Mouse (Mus musculus) spleen, postnatal 10 days (tissue): ENCODE measurements around the gene Camta1.
"Not testable (repeated sequence)": the region's sequence is repeated elsewhere in the genome, so short reads cannot be mapped to it uniquely, and the experiment has no call there.

Source experiments
- DNase-seq, 2 experiments: peaks; one replicate each; pipeline ENCODE4 v3.0.0; 2021 to 2022; ENCODE audit warnings: low spot score in 2 of 2

Gene Camta1

DNA sequence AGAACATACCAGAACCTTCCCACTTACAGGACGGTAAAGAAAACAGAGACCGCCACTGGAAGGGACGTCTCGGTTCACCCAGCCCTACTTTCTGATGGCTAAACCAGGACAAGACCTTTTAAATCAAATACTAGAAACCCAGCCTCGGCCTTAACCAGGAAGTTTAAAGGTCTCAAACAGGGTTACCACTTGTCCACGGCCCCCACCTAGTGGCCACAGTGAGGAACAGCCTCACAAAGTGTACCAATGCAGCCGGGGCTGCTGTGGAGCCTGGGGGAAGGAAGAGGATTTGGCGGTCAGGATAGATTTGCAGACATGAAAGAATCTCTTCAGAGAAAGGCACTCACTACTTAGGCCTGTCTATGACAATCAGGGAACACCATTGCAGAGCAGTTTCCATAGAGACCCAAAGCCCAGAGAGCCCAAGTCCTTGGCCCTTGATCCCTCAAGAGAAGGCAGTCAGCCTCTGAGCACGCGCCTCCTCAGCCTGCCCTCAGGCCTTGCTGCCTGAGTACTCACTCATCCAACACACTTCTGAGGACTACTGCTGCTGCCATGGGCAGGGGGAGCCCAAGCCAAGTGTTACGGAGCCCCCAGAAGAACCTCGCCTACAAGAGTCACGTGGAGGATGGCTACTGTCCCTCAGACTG, 962.8 kb downstream of the Camta1 start:
- DNase-seq, result peak; percentile 50 to 72

DNA sequence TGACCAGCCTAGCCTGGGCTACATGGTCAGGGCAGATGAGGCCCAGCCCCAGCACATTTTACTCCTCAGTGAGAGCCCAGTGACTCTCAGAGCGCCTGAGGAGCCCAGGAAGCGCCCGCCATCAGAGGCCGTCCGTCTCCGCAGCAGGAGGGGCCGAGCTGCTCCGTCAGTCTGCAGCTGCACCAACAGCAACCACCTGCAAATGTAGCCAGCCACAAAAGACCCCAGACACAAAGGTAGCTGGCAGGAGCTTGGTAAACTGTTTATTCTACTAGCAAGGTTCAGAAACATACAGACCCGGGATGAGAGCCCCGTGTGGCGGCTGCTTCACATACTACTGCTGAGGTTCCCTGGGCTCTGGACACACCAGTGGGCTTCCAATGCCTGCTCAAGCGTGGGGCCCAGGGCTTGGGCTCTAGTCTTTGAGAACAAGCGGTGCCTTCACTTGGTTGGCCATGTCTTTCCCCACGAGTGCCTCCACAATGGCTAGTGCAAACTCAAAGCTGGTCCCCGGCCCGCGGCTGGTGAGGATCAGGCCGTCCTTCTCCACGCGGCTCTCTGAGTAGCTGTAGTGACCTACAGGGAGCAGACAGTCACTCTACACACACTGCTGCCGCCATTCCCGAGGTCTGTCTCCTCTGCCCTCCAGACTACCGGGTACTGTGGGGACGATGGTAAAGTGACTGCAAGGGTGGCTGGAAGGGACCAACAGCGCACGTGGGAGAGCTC, 964.6 kb downstream of the Camta1 start:
- DNase-seq, result no peak

DNA sequence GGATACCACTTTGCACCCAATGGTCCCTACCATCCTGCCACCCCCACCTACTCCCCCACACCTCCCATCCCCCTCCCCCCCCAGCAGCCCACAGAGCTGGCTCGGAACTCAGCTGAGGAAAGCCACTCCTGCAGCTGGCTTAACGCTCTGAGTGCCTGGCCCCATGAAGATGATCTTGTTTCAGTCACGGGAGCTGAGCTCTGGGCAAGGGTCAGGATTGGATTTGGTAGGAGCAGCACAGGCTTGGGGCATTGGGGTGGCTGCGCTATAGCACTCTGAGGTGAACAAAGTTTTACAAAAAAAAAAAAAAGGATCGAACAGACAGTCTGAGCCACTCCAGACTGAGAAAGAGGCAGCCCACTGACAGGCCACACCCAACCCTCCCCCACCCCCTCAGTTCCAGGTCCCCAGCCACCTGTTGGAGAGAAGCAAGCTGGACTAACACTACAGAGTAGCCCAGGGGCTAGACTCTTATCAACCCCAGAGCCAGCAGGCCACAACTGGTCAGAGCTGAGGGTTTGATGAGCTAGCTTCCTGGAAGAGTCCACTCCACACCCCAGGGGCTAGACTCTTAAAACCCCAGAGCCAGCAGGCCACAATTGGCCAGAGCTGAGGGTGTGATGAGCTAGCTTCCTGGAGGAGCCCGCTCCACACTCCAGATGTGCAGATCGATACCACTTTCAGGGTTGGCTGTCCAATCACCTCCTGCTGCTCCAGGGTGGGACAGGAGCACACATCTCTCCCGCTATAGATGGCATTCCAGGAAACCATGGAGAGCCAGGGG, 966.8 kb downstream of the Camta1 start:
- DNase-seq, result no peak

DNA sequence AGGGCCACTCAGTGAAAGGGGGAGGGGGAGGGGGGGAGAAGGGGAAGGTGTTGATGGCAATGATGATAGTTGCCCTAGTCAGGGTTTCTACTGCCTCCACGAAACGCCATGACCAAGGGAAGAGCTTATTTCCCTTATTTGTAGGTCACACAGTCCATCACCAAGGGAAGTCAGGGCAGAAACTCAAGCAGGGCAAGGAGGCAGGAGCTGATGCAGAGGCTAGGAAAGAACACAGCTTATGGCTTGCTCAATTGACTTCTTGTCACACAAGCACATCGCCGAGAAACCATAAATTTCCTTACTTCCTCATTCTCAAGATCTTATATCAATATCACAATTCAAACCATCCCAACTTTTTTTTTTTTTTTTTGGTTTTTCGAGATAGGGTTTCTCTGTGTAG, 970.4 kb downstream of the Camta1 start:
- DNase-seq, result no peak

DNA sequence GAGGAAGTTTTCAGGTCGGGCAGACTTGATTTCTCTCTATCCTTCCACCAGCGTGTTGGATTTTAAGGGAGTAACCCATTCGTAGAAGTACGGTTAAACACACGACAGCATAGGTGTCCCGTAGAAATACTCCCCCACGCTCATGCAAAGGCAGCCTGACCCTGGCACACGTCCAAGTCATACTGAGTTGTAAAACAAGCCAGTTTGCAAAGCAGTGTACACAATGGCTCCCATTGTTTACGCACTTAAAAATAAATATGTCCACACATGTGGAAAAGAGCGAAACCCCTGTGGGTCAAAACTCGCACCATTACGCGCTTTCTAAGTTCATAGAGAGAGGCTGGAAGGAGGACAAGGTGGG, 971.7 kb downstream of the Camta1 start:
- no peak for DNase-seq

DNA sequence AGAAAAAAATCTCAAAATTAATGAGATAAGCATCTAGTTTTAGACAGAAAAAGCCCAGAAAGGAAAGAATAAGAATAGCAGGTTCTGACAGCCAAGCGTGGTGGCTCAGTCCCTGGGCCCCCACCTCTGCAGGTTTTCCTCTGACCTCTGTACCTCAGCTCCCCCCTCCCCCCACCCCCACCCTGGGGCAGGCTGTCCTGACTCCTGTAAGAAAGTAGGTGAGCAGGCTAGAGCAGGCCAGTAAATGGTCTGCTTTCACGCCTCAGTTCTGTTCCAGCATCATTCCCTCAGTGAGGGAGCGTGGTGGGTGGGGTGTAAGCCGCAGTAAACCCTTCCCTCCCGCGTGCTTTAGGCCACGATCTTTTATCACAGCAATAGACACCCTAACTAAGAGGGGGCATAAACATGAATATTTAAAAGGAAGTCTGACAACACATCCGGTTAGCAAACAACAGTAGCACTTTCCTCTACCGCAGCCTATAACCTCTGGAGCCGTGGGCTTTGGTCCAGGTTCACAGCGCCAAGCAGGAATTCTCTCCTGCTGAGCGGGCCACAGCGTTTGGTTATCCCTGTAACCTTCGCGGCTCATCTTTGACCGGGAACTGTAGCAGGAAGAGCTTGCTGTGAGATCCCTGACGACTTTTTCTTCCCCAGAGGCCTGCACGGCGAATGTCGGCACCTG, 972.3 kb downstream of the Camta1 start:
- DNase-seq, result no peak

DNA sequence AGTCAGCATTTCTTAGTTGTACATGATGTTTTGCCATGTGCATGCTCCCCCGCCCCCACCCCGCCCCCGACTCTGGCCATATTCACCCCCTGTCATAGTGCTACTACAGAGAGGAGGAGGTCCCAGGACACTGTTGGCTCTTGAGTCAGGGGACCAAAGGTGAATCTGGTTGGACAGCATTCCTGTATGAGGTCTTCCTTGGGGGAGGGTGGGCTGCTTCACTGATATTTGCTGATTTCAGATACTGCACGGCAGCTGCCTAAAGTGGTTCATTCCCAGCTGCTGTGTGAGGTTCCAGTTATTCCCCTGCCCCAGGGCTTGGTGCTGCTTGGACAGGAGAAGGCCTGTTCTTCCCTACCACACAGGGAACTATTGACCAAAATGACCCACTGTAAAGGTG, 973.2 kb downstream of the Camta1 start:
- no peak for DNase-seq

DNA sequence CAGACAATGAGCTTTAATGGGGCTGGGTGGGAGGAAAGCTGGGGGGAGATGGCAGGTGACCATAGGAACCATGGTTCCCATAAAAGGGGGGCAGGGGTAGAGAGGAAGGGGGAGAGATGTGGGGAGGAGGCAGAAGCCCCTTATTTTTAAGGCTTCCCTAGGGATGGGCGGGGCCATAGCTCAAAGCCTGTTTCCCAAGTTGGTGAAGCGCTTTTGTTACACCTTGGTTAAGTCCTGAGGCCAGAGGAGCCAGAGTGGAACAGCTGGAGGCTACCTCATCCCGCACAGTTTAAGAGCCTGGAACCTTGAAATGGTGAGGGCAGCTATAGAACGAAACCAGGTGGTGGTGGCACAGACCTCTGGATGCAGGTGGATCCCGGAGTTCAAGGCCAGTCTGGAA, 973.8 kb downstream of the Camta1 start:
- no peak for DNase-seq

DNA sequence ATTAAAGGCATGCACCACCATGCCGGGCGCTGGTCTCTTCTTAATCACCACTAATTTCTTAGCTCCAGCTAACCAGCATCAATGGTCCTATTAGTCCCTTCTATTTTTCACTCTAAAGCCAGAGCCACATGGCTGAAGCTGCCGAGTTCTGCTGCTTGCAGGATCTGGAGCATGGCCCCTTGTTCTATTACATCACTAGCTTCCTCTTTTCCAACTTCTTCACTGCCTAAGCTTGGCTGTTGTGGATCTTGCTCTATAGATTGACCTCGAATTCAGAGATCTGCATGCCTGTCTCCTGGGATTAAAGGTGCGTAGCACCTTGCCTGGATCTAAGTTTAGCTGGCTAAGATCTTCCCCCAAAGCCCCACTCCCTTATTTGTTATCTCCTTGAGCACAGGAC, 979.0 kb downstream of the Camta1 start:
- no peak for DNase-seq

DNA sequence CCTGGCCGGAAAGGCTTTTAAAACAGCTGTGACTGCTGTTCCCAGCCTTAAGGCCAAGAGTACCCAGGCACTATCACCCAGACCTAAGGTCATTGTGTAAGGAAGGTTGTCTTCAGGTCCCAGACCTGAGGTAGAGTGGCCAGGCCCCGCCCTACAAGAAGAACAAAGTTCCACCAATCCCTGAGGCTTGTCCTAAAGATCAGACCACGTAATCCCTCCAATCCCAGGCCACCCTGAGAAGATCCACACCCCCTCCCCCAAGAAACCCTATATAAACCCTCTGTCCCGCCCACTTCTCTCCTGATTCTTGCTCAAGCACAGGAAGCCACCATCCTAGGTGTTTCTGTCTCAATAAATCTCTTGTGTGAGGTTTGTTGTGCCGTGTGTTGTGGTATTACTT, 981.3 kb downstream of the Camta1 start:
- no peak for DNase-seq

DNA sequence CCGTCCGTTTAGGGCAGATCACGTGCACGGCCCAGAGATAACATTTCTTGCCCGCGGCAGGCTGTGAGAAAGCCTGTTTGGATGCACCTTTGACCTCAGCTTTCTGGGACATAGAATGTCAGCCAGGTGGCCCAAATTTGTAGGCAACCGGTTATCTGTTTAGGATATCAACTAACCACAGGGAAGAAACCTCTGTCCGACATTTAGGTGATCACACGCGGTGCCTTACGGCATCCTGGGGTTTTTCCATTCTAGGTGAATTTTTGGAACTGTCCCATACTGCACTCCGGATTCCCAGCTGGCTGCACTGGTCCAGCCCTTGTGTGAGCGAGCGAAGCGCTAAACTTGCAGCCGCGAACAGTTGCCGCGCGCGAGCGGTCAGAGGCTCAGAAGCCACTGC, 982.0 kb downstream of the Camta1 start:
- no peak for DNase-seq

DNA sequence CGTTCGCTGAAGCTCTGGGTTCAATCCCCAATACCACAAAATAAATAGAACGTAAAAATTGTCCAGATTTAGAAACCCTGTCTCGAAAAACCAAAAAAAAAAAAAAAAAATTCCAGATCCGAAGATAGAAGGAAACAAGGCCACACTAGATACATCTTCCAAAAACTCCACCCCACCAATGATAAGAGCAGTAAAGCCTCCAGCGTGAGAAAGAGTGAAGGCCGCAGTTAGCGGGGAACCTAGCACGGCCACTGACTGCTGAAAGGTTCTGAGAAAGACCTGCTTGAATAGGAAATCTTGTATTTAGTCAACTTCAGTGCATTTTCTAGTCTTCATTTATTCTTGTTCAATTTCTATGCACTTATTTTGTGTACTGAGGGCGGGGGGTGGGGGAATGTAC, 986.3 kb downstream of the Camta1 start:
- DNase-seq, result no peak

DNA sequence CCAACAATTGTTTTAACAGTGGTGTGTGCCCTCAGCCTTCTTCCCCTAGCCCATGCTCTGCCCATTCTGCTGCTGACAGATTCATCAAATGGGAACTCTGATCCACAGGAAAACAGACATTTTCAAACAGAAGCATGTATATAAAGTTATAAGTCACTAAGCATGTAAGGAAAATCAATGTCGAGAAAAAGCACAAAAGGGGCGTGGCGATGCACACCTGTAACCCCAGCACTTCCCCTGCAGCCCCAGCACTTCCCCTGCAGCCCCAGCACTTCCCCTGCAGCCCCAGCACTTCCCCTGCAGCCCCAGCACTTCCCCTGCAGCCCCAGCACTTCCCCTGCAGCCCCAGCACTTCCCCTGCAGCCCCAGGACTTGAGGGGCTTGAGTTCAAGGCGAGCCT, 987.3 kb downstream of the Camta1 start:
- DNase-seq, result not testable (repeated sequence)

DNA sequence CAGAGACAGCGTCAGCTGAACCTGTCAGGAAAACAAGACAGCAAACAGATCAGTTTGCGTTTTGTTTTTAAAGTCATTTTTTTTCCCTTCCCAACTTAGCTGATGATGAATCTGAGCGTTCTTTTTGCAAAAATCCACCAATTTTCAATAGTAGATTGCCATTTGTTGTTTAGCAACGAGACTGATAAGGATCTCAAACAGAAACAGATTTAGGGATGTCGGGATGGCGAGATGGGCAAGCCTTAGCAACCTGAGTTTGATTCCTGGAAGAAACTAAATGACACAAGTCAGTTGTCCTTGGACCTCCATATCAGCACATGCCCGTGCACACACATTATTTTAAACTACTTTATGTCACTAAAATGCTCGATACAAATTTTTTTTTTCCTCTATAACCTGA, 989.0 kb downstream of the Camta1 start:
- DNase-seq, result no peak

DNA sequence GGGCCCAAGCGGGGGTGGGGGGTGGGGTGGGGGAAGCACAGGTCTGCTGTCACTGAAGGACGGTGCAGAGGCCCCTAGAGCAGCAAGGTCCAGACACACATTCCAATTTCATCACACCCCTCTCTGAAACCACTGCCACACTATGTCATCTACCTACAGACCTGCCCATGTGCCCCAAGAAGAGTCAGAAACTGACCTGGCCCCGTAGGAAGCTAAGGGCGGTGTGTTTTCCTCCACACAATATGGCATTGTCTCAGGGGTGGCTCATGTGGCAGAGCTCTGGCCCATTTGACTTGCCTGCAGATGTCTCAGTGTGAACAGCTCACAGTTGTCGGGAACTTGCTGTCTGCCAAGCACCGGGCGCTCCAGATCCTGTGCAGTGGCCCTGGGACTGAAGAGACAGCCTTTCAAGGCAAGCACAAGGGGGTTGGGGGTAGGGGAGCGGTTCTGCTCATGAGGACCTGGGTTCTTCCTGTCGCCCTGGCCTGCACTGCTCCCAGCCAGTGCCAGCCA, 989.5 kb downstream of the Camta1 start:
- DNase-seq, result no peak

DNA sequence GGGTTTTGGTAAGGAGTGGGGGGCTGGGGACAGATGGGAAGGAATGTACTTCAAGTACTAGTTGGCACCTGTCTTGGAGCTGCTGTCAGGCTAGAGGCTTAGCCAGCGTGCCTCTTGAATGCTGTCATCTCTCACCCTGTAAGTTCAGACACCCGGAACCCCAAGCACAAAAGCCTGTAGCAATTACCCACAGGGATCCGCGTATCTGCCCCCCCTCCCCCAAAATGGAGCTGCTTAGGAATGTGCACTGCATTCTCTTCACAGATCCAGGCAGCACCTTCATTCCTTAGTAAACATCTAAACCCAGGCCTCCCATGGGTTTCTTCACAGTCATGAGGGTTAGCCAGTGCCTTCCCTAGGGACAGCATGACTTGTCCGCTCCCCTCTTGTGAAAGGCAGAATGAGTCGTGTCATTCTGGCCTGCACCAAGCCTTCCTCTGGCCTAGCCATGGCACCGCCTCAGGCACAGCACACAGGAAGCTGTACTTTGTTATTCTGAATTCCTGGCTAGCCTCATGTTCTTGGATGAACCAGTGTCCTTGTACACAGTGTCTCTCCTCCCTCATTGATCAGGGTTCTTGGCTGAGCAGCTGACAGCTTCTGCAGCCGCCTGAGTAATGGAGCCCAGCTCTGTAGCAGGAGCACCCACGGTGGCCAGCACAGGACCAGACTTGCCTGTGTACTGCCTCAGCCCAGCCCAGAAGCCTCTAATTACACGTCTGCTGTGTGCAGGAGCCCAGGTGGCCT, 990.1 kb downstream of the Camta1 start:
- no peak for DNase-seq

DNA sequence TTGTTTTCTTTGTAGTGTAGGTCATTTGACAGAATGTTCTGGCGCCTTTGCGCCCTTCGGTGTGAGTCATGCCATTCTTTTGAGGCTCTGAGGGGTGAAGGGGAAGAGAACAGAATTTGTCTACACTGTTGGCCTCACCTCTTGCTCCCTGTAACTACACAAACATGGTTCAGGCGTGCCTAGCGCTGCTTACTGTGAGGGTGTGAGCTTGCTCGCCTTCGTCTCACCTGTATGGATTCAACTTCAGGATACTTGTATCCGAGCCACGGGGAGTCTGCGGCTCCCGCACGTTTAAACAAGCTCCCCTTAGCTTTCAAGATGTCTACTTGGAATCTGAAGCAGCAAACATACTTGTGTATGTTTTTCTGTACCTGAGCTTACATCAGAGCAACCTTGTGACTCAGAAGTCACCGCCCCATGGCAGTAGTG, 990.7 kb downstream of the Camta1 start:
- no peak for DNase-seq

DNA sequence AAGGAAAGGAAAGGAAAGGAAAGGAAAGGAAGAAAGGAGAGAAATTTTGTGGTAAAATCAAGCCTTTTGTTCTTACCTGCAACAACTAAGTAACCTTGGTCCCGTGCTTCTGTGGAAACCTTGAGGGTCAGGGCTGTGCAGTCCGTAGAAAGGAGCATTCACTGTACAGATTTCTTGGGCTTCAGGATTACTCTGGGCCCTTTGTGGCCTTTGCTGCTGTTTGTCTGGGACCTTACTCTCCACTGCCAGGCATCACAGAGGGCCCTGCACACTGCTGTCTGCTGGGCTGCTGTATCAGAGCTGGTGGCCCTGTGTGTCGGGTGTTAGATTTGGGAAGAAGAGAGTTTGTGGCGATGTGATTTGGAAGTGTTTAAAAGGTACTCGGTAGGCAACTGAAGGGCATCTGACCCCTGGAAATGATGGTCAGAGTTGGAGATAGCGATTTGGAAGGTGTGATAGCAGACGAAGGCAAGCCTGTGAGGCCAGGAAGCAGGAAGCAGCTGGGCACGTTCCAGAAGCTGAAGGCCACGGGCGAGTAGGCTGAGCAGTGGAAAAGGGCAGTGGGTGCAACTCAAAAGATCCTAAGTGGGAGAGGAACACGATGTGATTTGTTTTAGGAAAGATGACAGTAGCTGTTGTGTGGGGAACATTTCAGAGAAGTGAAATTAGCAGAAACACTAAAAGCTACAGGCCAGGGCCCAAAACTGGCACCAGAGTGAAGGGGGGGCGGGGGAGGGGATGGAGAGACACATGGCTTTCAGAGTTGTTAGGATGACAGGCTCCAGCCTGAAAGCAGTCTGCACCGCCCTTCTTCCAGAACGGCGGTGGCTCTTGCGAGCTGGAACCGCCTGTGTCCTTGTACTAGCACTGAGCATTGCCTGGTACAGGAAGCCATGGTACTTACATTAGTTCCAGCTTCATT, 992.1 kb downstream of the Camta1 start:
- no peak for DNase-seq

DNA sequence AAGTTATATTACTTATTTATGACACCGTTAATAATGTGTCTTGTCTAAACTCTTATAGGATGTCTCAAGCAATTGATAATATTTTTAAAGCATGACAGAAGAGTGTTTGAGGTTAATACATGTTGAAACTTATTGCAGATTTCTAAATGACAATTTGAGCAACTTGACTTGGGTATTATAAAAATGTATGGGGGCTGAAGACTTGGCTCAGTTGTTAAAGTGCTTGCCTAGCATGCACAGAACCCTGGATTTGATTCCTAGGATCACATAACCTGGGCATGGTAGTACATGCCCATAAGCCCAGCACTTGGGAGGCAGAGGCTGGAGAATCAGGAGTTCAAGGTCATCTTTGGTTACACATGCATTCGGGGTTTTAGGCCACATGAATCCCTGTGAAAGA, 992.8 kb downstream of the Camta1 start:
- no peak for DNase-seq

DNA sequence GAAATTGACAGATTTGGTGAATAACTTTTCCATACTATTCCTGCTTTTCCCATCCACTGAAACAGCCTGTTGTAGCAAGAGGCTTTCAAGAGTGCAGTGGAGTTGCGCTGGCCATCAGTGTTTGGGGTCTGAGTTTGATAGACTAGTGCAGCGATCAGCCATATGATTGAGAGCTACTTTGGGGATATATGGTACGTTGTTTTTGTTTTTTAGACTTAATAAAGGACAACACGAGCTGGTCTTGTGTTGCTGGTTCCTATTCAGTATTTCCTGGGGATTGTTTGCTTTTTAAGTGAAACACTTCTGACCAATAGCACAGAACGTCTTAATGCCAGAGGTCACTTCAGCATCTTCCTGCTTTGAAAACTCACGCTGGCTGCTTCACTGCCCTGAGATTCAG, 993.5 kb downstream of the Camta1 start:
- DNase-seq, result no peak
